In genomic region chr10:83631775-83632174, GRCm38 (mm10) we compare ENCODE assay signal across 21 mouse cellular contexts. TPM values are rescaled to one million over a fixed set of nuclear protein-coding genes. Genes with fewer than 3 reads are reported as not detected.
DNase-seq lines count a peak whose midpoint lies in the region; ATAC-seq lines count a peak whose summit lies in the region.
"Had no signal": no experiment of that assay in that cellular context is flagged by ENCODE, and none has a peak within 500 bp of the region (broad histone marks: within the 10 kb centered on the region; RNA-seq: fewer than 3 reads in every experiment).

No protein-coding gene starts in this region.

- peaks cover 49% of the 10 kb centered on the region for H3K36me3 ChIP-seq in hindbrain, embryonic 10.5 days
- no peaks in the 10 kb centered on the region for H3K36me3 ChIP-seq in hindbrain, embryonic 11.5 days (ENCODE audit: control insufficient read depth, insufficient read depth, low read length)
- no peaks in the 10 kb centered on the region for H3K36me3 ChIP-seq in midbrain, embryonic 11.5 days (ENCODE audit: control insufficient read depth, insufficient read depth, low read length)
- peaks cover 5% of the 10 kb centered on the region; the same call in 1 of the 2 replicates for H3K36me3 ChIP-seq in midbrain, embryonic 15.5 days (replicated peaks)

- no peak overlapping the region for H3K9ac ChIP-seq in hindbrain, embryonic 11.5 days (ENCODE audit: low read depth, low read length)
- no peak overlapping the region for H3K9ac ChIP-seq in midbrain, embryonic 11.5 days (ENCODE audit: low read length)
- no peak overlapping the region for H3K9ac ChIP-seq in midbrain, embryonic 15.5 days
- H3K9ac ChIP-seq: forebrain, embryonic 15.5 days; heart, embryonic 15.5 days had no signal

- no peak overlapping the region for H3K4me3 ChIP-seq in hindbrain, embryonic 10.5 days
- no peak overlapping the region for H3K4me3 ChIP-seq in hindbrain, embryonic 11.5 days (ENCODE audit: low read depth, low read length)
- no peak overlapping the region for H3K4me3 ChIP-seq in midbrain, embryonic 11.5 days (ENCODE audit: low read depth, low read length)
- no peak overlapping the region for H3K4me3 ChIP-seq in midbrain, embryonic 15.5 days
- H3K4me3 ChIP-seq: forebrain, embryonic 15.5 days; heart, adult 2 months; heart, embryonic 15.5 days; left cerebral cortex, adult 2 months; limb, embryonic 10.5 days; megakaryocyte, embryonic 14.5 days had no signal

- no peaks in the 10 kb centered on the region for H3K27me3 ChIP-seq in hindbrain, embryonic 10.5 days (ENCODE audit: insufficient read depth, poor library complexity, severe bottlenecking)
- H3K27me3 ChIP-seq in hindbrain, embryonic 11.5 days (ENCODE audit: control insufficient read depth, insufficient read depth, low read length) = no peaks in the 10 kb centered on the region
- H3K27me3 ChIP-seq in midbrain, embryonic 11.5 days (ENCODE audit: control insufficient read depth, insufficient read depth, low read length) = no peaks in the 10 kb centered on the region
- H3K27me3 ChIP-seq in midbrain, embryonic 15.5 days (replicated peaks) = no peaks in the 10 kb centered on the region
- H3K27me3 ChIP-seq: forebrain, embryonic 15.5 days; heart, embryonic 15.5 days had no signal

- no peak overlapping the region for H3K4me2 ChIP-seq in hindbrain, embryonic 11.5 days (replicated peaks; ENCODE audit: low read depth, low read length)
- H3K4me2 ChIP-seq in midbrain, embryonic 11.5 days = no peak overlapping the region
- no peak overlapping the region for H3K4me2 ChIP-seq in midbrain, embryonic 15.5 days
- H3K4me2 ChIP-seq: forebrain, embryonic 15.5 days; heart, embryonic 15.5 days had no signal

- H3K9me3 ChIP-seq in hindbrain, embryonic 10.5 days = no peaks in the 10 kb centered on the region
- no peaks in the 10 kb centered on the region for H3K9me3 ChIP-seq in hindbrain, embryonic 11.5 days (ENCODE audit: control insufficient read depth, low read length)
- H3K9me3 ChIP-seq in midbrain, embryonic 11.5 days (ENCODE audit: control insufficient read depth, low read length) = no peaks in the 10 kb centered on the region
- no peaks in the 10 kb centered on the region for H3K9me3 ChIP-seq in midbrain, embryonic 15.5 days
- H3K9me3 ChIP-seq: forebrain, embryonic 15.5 days; heart, embryonic 15.5 days; limb, embryonic 10.5 days; megakaryocyte, embryonic 14.5 days had no signal

- DNase-seq in hindbrain, embryonic 10.5 days (ENCODE audit: low spot score) = no peak
- DNase-seq in hindbrain, embryonic 11.5 days (ENCODE audit: low spot score) = no peak
- DNase-seq in midbrain, embryonic 11.5 days (ENCODE audit: low spot score, missing footprints) = peak; percentile 39
- peak; percentile 78 for DNase-seq in cerebellum, adult 9-11 months
- DNase-seq in ovary, postnatal 36 days (ENCODE audit: low spot score) = no peak
- no peak for DNase-seq in lung, postnatal 4 days
- DNase-seq: adrenal gland, adult 2 months; gastrocnemius, postnatal 14 days; heart, adult 2 months; kidney, postnatal 14 days; lung, adult 18-20 months; lung, postnatal 14 days; right cerebral cortex, postnatal 4 days; thymus, postnatal 14 days had no signal

- H3K27ac ChIP-seq in hindbrain, embryonic 10.5 days = peak overlapping the region; percentile 1; the same call in 1 of the 2 replicates
- no peak overlapping the region for H3K27ac ChIP-seq in hindbrain, embryonic 11.5 days (ENCODE audit: low read depth, low read length)
- H3K27ac ChIP-seq in midbrain, embryonic 11.5 days (ENCODE audit: low read depth, low read length) = no peak overlapping the region
- H3K27ac ChIP-seq in midbrain, embryonic 15.5 days = no peak overlapping the region
- H3K27ac ChIP-seq: heart, adult 2 months; heart, embryonic 15.5 days; left cerebral cortex, adult 2 months; limb, embryonic 10.5 days had no signal

- ATAC-seq in hindbrain, embryonic 11.5 days (ENCODE audit: low FRiP score) = no peak
- no peak for ATAC-seq in midbrain, embryonic 11.5 days (ENCODE audit: low FRiP score)
- no peak for ATAC-seq in midbrain, embryonic 15.5 days (replicated peaks)
- ATAC-seq: intestine, postnatal 0 days had no signal

- WGBS in hindbrain, embryonic 10.5 days = 84% methylated on average over 10 of the region's 10 CpGs
- 87% methylated on average over 10 of the region's 10 CpGs for WGBS in hindbrain, embryonic 11.5 days
- WGBS in midbrain, embryonic 11.5 days = 93% methylated on average over 10 of the region's 10 CpGs
- 88% methylated on average over 10 of the region's 10 CpGs for WGBS in midbrain, embryonic 15.5 days

- peaks cover 34% of the 10 kb centered on the region for H3K4me1 ChIP-seq in hindbrain, embryonic 10.5 days (replicated peaks)
- H3K4me1 ChIP-seq in hindbrain, embryonic 11.5 days (replicated peaks; ENCODE audit: control insufficient read depth, insufficient read depth, low read length) = no peaks in the 10 kb centered on the region
- H3K4me1 ChIP-seq in midbrain, embryonic 11.5 days (ENCODE audit: control insufficient read depth, insufficient read depth, low read length) = peaks cover 11% of the 10 kb centered on the region
- H3K4me1 ChIP-seq in midbrain, embryonic 15.5 days = peaks cover 10% of the 10 kb centered on the region

RNA-seq across cellular contexts. Expression of gene Appl2, which starts 16.8 kb away (rescaled TPM):
- polyA plus RNA-seq in hindbrain, embryonic 10.5 days (2016; fragmentation: Nextera tagmentation; extraction: Ambion mirVana) = 29.6 and 35.2 TPM in 2 replicates
- polyA plus RNA-seq in hindbrain, embryonic 11.5 days (2014; fragmentation: Nextera tagmentation; extraction: Ambion mirVana) = 32.0 and 38.5 TPM in 2 replicates
- 28.2 and 28.7 TPM in 2 replicates for polyA plus RNA-seq in midbrain, embryonic 11.5 days (2014; fragmentation: Nextera tagmentation; extraction: Ambion mirVana)
- 54.1 and 59.6 TPM in 2 replicates for polyA plus RNA-seq in midbrain, embryonic 15.5 days (2015; fragmentation: Nextera tagmentation; extraction: Ambion mirVana)

Comparison
In these comparisons a context has a peak if more than half of its experiments do, and no peak if none do; other contexts are left out.
1. DNase-seq: peak in midbrain, embryonic 11.5 days (single experiment) and cerebellum, adult 9-11 months (single experiment); none in hindbrain, embryonic 10.5 days (single experiment), hindbrain, embryonic 11.5 days (single experiment), ovary, postnatal 36 days (single experiment) and lung, postnatal 4 days (0 of 2).